Mouse (Mus musculus): ENCODE measurements around the gene Prkce. TPM values are rescaled to one million over a fixed set of nuclear protein-coding genes. Genes with fewer than 3 reads are reported as not detected.

The Prkce gene
- total RNA-seq, 2 experiments from 2014 or later: 273 to 281 TPM

GRCm38 (mm10) chr17:86242291-86242690 is 74.7 kb downstream of the Prkce start:
- intact Hi-C loops (cut with DNase I): no loop called here
- DNase-seq (ENCODE audit: extremely low spot score in 1 of 2, low spot score in 2 of 2): peak in 1 of 2 experiments; percentile 42

- intact Hi-C loops (cut with DNase I): no loop called here
- no peak for DNase-seq (ENCODE audit: extremely low spot score in 1 of 2, low spot score in 2 of 2)
Measured at GRCm38 (mm10) chr17:86243109-86243527, 75.5 kb downstream of the Prkce start.

GRCm38 (mm10) chr17:86244397-86244796 is 76.8 kb downstream of the Prkce start:
- DNase-seq (ENCODE audit: extremely low spot score in 1 of 2, low spot score in 2 of 2): no peak
- intact Hi-C loops (cut with DNase I): no loop called here

GRCm38 (mm10) chr17:86248832-86249231 is 81.2 kb downstream of the Prkce start:
- intact Hi-C loops (cut with DNase I): no loop called here
- no peak for DNase-seq (ENCODE audit: extremely low spot score in 1 of 2, low spot score in 2 of 2)

- intact Hi-C loops (cut with DNase I): loop anchor here (5.0 kb wide), 3 partner anchors 48 to 193 kb away; partner anchors contain the start of gene Prkce
- peak; percentile 69 to 87 for DNase-seq (ENCODE audit: extremely low spot score in 1 of 2, low spot score in 2 of 2)
Measured at GRCm38 (mm10) chr17:86249499-86250405, 82.2 kb downstream of the Prkce start.

- DNase-seq (ENCODE audit: extremely low spot score in 1 of 2, low spot score in 2 of 2): no peak
- intact Hi-C loops (cut with DNase I): loop anchor here (5.0 kb wide), 3 partner anchors 47 to 192 kb away; partner anchors contain the start of gene Prkce
Measured at GRCm38 (mm10) chr17:86250406-86250905, 82.9 kb downstream of the Prkce start.

GRCm38 (mm10) chr17:86253884-86254283 is 86.3 kb downstream of the Prkce start:
- intact Hi-C loops (cut with DNase I): loop anchor here (5.0 kb wide), 3 partner anchors 43 to 188 kb away; partner anchors contain the start of gene Prkce
- no peak for DNase-seq (ENCODE audit: extremely low spot score in 1 of 2, low spot score in 2 of 2)

- intact Hi-C loops (cut with DNase I): loop anchor here (5.0 kb wide), 3 partner anchors 43 to 188 kb away; partner anchors contain the start of gene Prkce
- DNase-seq (ENCODE audit: extremely low spot score in 1 of 2, low spot score in 2 of 2): peak; percentile 75 to 89
Measured at GRCm38 (mm10) chr17:86254285-86254684, 86.7 kb downstream of the Prkce start.

- DNase-seq (ENCODE audit: extremely low spot score in 1 of 2, low spot score in 2 of 2): no peak
- intact Hi-C loops (cut with DNase I): loop anchor here (5.0 kb wide), 3 partner anchors 42 to 187 kb away; partner anchors contain the start of gene Prkce
Measured at GRCm38 (mm10) chr17:86254978-86255377, 87.4 kb downstream of the Prkce start.

GRCm38 (mm10) chr17:86256730-86257131 is 89.1 kb downstream of the Prkce start:
- intact Hi-C loops (cut with DNase I): no loop called here
- DNase-seq (ENCODE audit: extremely low spot score in 1 of 2, low spot score in 2 of 2): peak in 1 of 2 experiments; percentile 60

GRCm38 (mm10) chr17:86261067-86261466 is 93.5 kb downstream of the Prkce start:
- no peak for DNase-seq (ENCODE audit: extremely low spot score in 1 of 2, low spot score in 2 of 2)
- intact Hi-C loops (cut with DNase I): no loop called here

- no peak for DNase-seq (ENCODE audit: extremely low spot score in 1 of 2, low spot score in 2 of 2)
- intact Hi-C loops (cut with DNase I): no loop called here
Measured at GRCm38 (mm10) chr17:86263985-86264649, 96.5 kb downstream of the Prkce start.

GRCm38 (mm10) chr17:86266051-86266450 is 98.5 kb downstream of the Prkce start:
- DNase-seq (ENCODE audit: extremely low spot score in 1 of 2, low spot score in 2 of 2): peak; percentile 63 to 68
- intact Hi-C loops (cut with DNase I): no loop called here

GRCm38 (mm10) chr17:86267126-86267760 is 99.7 kb downstream of the Prkce start:
- DNase-seq (ENCODE audit: extremely low spot score in 1 of 2, low spot score in 2 of 2): no peak
- intact Hi-C loops (cut with DNase I): no loop called here

GRCm38 (mm10) chr17:86269639-86270038 is 102.1 kb downstream of the Prkce start:
- no peak for DNase-seq (ENCODE audit: extremely low spot score in 1 of 2, low spot score in 2 of 2)
- intact Hi-C loops (cut with DNase I): no loop called here

GRCm38 (mm10) chr17:86270523-86270922 is 102.9 kb downstream of the Prkce start:
- DNase-seq (ENCODE audit: extremely low spot score in 1 of 2, low spot score in 2 of 2): no peak
- intact Hi-C loops (cut with DNase I): no loop called here

GRCm38 (mm10) chr17:86271277-86271676 is 103.7 kb downstream of the Prkce start:
- DNase-seq (ENCODE audit: extremely low spot score in 1 of 2, low spot score in 2 of 2): peak in 1 of 2 experiments; percentile 53
- intact Hi-C loops (cut with DNase I): no loop called here

- intact Hi-C loops (cut with DNase I): no loop called here
- no peak for DNase-seq (ENCODE audit: extremely low spot score in 1 of 2, low spot score in 2 of 2)
Measured at GRCm38 (mm10) chr17:86272961-86273360, 105.4 kb downstream of the Prkce start.
